Mouse (Mus musculus) CD4-positive helper T cell, adult 2 months (primary cell): ENCODE measurements at regions not wholly inside any gene's neighbourhood (a gene's known extent, or its start where the extent isn't known, plus 50 kb on each side); places are given as distances from the start of the nearest gene placed in this dataset.

Experiments
- DNase-seq: peaks from one replicate; pipeline ENCODE4 v3.0.0-alpha.2; 2012; ENCODE audit warnings: low read depth, missing footprints, low spot score

GRCm38 (mm10) chr3:133834459-133834858, 289.5 kb upstream of the Tet2 start:
- no peak for DNase-seq

DNA sequence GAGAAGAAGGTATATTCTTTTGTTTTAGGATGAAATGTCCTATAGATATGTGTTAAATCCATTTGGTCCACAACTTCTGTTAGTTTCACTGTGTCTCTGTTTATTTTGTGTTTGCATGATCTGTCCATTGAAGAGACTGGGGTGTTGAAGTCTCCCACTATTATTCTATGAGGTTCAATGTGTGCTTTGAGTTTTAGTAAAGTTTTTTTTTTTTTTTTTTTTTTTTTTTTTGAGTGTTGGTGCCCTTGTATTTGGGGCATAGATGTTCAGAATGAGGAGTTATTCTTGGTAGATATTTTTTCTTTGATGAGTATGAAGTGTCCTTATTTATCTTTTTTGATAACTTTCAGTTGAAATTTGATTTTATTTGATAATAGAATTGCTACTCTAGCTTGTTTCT, 301.4 kb upstream of the Tet2 start:
- no peak for DNase-seq

DNA sequence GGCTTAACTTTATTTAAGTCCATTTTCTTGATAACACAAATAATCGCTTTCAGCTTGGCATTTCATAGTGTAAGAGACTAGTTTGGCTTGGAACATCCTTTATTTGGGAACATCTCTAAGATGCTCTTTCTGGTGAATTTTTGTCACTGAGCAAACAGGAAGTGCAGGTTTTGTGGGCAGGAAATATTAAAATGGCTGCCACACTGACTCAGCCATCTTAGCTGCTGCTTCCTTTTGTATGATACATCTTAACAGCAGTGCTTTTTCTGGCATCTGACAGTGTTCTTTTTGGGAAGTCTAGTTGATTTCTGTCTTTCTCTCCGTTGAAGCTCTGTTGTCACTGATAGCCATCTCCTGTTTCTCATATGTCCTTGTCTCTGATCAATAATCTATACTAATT, 329.4 kb upstream of the Tet2 start:
- no peak for DNase-seq

DNA sequence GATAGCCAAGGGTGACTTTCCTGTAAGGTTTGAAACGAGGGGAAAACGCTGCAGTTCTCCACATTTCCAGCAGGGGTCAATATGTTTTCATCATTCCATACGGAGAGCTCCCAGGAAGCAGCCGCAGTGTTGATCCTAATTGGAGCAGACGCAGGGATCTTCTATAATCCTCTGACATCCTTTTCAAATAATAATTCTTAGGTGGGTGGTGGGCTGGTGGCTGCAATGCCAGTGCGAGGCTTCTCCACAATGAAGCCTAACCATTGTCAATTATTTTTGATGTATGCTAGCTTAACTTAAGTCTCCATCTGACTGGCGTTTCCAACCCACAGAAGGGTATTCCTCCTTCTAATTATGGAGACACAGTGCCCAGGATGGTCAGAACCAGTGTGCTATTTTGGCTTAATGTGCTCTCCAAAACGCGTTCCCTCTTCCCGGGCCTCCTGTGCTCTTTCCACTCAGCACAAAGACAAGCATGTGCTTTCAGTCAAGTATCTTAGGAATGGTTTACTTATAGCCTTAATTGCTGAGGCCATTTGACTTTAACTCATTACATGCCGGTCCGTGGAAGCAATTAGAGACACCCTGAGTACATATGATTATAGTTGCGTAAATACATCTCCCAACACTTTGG, 331.6 kb upstream of the Tet2 start:
- no peak for DNase-seq

GRCm38 (mm10) chr3:133877310-133877709, 332.4 kb upstream of the Tet2 start:
- DNase-seq = no peak

- no peak for DNase-seq
Observed at GRCm38 (mm10) chr3:133880626-133881025, 335.7 kb upstream of the Tet2 start.

GRCm38 (mm10) chr3:133901931-133902330, 334.4 kb upstream of the Cxxc4 start:
- DNase-seq = no peak

DNA sequence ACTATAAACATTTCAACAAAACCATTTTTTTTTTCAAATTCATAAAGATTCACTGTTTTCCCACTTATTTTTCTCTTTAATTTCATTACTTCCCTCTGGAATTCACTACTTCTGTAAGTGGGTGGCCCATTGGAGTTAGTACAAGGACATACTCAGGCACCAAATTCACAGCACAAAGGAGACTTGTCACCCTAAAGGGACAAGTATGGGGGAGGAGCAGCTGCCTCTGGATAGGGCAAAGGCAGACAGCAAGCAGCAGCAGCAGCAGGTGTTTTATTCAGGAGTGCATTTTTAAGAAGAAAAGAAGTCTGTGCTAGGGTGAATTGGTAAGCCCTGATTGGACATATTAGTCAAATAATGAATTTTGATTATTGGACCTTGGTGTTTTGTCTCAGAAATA, 314.1 kb upstream of the Cxxc4 start:
- DNase-seq = no peak

GRCm38 (mm10) chr3:133965322-133965721, 271.0 kb upstream of the Cxxc4 start:
- DNase-seq = no peak

DNA sequence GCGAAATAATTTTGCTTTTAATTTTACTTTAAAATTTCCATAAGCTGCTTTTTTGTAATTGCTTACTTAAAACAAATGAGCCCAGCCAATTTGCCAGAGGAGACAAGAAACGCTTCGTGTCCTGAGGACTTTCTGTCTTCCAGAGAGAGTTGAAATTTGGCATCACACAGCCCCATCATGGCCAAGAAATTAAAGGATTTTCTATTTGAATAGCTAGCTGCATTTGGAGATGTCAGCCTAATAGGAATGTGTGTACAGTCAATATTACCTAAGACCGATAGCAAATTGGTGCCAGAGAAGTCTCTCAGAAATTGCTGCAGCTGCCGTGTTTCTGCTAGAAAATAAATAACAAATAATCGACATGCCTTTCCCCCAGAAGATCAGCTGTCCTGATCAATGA, 268.1 kb upstream of the Cxxc4 start:
- DNase-seq = no peak

DNA sequence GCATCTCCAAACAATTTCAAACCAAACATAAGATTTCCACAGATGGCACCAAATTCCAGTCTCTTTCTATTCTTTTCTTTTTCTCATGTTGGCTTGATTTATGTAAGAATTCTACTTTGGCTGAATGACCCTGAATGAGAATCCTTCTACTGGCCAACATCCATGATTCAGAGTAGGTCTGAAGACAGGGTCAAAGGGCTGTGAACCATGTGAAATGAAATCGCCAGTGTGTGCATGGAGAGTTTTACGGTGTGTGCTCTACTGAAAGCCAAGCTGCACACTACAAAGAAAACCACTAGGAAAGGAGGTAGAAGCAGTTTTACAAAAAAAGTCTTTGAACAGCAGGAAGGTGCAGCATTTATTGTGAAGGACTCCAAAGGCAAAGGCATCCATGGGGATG, 263.5 kb upstream of the Cxxc4 start:
- no peak for DNase-seq

- DNase-seq = no peak
Observed at GRCm38 (mm10) chr3:133987681-133988080, 248.6 kb upstream of the Cxxc4 start.

DNA sequence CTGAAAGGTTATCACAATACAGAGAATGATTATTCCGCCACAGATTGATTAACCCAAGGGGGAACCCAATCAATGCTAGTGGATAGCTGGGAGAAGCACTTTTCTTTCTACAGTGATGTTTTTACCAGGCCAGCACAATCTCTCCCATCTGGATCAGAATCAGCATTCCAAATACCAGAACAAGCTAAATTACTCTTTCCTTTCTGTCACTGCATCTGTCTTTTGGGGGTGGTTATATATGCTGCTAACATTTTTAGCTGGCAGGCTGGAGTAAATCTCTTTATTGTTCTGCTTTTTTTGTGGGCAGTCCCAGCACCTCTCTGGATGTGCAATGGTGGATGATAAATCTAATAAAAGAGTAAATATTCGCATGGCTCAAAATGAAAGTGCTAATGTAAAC, 242.3 kb upstream of the Cxxc4 start:
- DNase-seq = no peak

GRCm38 (mm10) chr3:133999965-134000364, 236.3 kb upstream of the Cxxc4 start:
- no peak for DNase-seq

GRCm38 (mm10) chr3:134000595-134000994, 235.7 kb upstream of the Cxxc4 start:
- no peak for DNase-seq

GRCm38 (mm10) chr3:134014805-134015204, 221.5 kb upstream of the Cxxc4 start:
- no peak for DNase-seq

DNA sequence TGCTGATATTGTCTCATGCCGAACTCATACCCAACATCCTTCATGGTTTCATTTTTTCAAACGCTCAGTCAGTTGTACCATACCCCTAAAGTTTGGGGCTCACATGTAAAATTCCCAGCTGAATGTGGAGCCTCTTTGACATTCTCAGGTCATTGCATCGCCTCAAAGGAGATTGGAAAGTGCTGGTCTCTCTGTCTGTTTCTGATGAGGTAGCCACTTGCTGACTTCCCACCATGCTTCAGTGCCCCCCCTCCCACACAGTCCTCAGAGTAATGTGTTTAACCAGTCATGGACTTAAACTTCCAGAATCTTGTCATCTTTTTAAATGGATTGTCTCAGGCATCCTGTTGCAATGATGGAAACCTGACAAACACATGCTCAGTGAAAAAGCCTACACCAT, 220.9 kb upstream of the Cxxc4 start:
- DNase-seq = no peak

DNA sequence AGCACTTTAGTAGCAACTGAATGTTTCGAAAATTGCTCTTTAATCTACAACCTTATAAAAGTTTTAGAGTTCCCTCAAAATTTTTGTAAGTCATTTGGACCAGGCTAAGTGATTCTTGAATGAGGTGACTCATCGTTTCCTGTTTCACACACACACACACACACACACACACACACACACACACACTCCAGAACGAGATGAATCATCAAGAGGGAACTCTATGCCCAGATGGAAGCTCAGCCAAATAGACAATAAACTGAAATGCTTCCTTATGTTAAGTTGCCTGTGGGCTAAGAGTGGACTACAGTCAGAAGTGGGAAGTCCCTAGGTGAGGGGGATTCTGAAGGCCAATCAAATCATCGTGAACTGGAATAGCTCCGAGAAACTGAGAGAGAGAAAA, 202.4 kb upstream of the Cxxc4 start:
- DNase-seq = no peak

- no peak for DNase-seq
Observed at GRCm38 (mm10) chr3:134036310-134036934, 199.9 kb upstream of the Cxxc4 start.

- DNase-seq = no peak
Observed at GRCm38 (mm10) chr3:134050649-134051048, 185.6 kb upstream of the Cxxc4 start.

DNA sequence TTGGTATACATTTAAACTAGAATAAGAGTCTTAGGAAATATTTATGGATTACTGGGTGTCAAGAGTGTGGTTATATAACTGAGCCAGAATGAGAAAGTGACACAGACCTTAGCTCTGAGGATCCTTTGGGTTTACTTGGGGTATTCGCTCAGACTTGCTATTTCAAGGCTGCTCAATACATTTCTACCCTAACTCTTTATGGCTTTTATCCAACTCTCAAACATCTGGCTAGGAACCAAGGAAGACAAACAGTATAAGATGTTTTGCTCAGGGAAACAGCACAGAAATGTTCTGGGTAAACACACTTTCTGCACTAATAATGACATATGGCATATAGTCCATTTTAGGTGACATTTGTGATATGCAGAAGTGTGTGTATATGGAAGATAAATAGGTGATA, 153.8 kb upstream of the Cxxc4 start:
- no peak for DNase-seq

- no peak for DNase-seq
Observed at GRCm38 (mm10) chr3:134099471-134100125, 136.7 kb upstream of the Cxxc4 start.

DNA sequence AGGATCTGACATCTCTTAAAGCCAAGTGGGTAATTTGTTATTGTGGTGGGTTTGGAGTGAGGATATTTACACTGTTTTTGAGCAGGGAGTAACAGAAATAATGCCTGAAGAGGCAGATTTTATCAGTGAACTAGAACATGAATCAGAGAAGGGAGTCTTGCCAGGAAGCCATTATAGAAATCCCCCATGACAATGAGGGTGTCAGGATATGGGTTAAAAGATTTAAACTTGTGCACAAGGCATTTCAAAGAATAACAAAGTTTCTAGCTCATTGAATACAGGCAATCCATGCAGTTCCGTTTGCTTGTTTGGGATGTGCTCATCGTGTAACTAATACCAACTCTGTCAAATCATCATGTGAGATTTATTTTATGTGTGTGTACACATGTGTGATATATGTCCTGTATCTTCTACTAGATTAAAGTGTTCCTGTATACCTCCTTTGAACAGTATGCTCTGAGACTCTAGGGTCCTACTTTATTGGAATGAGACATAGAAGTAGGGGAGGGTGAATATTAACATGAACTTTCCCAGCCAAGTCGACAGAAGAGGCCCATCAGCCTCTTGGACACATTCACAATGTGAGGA, 134.0 kb upstream of the Cxxc4 start:
- no peak for DNase-seq
